Mouse (Mus musculus) adrenal gland (tissue): ENCODE measurements around the gene Trpm3.
"Not testable (repeated sequence)": the region's sequence is repeated elsewhere in the genome, so short reads cannot be mapped to it uniquely, and the experiment has no call there.

ENCODE experiments used
- intact Hi-C: fragments of 180-260 bp; cut with DNase I; formaldehyde crosslinking; loops from one replicate; pipeline ENCODE4 v1.15.1; 2025

Trpm3 gene

DNA sequence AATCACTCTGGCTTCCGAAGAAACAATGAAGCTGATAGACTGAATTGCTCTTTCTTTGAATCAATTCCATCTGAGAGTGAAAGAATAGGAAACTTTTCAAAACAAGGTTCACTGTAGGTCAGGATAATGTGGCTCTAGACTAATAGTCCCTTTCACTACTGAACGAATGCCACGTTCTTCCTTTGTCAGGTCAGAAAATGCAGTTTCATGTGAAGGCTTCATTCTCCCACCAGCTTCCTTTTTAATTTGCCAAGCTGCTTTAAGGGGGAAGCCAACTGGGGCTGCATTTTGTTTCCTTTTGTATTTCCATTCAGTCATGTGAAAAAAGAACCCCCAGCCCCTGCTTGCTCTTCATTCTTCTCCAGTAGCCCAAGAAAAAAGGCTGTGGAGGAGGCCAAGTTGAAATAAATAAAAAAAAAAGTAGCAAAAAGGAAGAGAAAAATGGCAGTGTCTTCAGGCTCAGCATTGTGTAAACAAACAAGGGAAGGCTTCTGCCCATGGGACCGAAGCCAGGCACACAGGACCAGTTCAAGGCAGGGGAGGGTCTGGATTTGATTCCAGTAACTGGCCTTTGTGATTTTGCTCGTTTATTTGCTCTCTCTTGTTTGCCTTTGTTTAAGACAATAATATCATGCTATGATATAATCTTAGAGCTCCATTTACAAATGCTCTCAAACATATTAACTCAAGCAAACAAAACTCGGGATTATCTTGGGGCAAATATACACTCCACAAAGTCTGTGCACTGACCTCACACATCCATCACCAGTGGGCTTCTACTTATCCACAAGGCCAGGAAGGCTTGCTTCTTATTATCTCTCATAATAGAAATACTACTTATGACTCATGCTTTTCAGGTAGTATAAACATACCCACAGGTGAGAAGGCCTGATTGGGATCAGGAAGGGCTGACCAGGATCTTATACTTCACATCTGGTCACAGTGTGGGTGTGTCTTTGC, 702.5 kb downstream of the Trpm3 start:
- intact Hi-C loops: no loop called here

DNA sequence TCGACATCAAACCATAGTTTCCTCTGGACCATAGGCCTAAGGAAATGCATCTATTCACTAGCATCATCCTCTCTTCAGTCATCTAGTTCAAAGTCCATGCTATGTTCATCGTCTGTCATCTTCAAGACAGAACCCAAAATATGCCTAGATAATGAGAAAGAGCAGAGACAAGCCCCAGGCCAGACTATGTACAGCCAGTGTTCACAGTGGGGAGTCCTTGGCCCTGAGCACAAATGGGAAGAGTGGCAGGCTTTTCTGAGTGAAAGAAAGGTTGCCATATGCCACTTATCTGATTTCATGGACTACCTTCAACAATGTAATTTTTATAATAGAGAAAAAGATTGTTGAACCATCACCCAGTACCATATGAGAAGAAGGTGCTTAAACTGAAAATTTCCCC, 703.9 kb downstream of the Trpm3 start:
- intact Hi-C loops: no loop called here

DNA sequence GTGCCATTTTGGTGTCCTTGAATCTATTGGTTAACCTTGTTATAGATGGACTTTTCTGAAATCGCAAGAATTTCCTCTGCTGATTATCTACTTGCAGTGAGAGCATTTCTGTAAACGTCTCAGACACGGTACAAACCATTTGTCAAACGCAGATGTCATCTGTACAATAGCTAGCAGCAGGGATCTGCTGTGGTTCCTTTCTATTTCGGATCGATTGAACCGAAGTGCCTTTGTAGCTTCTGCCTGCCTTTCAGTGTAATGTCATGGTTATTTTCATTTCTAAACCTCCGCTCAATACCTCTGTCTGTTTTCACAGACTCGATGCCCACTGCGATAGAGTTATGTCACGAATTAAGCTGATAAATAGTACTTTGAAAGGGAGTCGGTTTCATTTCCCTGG, 708.9 kb downstream of the Trpm3 start:
- intact Hi-C loops: no loop called here

DNA sequence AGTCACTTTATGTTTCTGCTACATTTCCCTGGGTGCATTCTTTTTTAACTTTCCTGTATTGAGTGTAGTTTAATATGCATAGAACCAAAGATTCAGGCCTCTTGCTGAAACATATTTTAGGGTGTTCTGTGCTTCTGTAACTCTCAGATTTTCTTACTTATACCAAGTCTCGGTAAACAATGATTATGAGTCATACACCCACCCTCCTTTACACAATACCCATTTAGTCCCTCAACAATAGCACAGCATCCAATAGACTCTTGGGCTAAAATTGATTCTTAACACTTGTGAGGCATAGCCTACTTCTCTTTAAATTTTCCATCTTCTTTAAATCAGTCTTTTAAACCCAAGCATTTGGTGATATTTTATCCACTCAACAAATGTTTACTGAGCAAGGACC, 709.4 kb downstream of the Trpm3 start:
- intact Hi-C loops: no loop called here

DNA sequence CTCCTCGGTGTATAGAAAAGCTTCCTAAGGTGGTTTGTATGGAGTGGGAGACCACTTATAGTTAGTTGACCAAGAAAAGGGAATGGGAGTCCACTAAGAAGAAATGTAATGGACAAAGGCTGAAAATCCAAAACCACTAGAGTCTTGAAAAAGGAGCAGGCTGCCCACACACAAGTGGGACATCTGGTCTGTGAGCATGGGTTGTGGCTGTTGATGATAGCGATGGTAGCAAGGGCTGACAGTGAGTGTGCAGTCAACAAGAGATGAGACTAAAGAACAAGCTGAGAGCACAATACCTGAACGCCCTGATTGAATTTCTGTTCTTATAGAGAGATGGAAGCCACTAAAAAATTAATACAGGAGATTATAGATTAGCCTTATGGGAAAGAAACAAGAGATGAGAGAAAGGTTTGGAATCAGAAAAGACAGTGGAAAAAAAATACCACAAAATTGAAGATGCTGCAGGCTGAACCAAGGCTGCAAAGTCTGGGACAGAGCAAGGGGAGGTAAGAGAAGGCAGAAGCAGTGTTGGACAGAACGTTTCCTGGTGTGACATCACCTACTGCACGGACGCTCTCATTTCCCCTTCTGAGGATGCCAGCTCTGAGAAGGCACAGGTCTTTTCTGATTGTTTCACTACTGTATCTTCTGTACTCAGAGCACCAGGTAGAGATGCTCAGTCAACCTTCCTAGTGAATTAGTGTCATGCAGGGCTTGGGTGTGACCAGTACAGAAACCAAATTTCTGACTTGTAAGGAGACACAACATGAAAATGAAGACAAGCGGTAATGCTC, 710.1 kb downstream of the Trpm3 start:
- intact Hi-C loops: no loop called here

DNA sequence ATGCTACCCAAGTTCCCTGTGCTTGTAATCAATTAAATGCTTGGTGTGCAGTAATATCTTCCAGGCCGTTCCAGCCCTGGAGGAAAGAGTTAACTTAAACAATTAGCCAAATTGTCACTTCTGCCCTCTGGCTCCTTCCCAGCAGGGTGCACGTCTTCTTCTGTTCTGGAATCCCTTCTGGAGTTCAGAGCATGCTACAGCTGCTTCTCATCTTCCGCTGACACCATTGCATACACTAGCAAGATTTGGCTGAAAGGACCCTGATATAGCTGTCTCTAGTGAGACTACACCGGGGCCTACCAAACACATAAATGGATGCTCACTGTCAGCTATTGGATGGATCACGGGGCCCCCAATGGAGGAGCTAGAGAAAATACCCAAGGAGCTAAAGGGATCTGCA, 712.6 kb downstream of the Trpm3 start:
- intact Hi-C loops: not testable (repeated sequence)

DNA sequence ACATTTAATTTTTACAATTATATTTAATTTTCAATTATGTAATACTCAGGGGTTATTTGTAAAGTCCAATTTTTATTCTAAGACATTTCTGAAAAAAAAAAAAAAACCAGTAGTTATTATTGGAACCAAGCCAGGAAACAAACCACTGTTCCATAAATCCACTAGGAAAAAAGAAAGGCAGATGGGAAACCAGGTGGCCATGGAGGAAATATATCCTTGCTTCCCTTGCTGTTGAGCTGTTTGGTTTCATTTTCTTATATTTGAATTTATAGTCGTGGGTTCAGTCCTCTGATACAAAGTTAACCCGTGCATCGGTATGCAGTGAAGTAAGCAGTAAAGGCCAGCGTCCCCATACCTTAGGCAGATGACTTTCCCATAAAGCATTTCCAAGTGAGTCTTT, 720.8 kb downstream of the Trpm3 start:
- intact Hi-C loops: no loop called here

DNA sequence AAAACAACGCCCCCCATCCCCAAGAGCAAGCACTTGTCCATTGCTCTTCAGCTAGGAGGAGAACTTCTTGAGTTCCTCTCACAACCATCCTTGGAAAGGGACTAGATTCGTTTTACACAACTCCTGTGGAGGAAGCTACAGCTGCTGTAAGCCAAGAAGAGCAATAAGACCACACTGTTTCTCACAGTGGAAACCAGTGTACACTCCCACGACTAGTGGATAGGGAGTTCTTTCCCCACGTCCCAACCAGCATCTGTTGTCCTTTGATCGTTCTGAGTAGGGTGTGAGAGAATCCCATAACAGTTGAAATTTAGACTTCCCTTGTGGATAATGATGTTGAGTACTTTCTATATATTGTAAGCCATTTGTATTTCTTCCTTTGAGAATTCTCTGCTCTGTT, 728.6 kb downstream of the Trpm3 start:
- intact Hi-C loops: no loop called here

DNA sequence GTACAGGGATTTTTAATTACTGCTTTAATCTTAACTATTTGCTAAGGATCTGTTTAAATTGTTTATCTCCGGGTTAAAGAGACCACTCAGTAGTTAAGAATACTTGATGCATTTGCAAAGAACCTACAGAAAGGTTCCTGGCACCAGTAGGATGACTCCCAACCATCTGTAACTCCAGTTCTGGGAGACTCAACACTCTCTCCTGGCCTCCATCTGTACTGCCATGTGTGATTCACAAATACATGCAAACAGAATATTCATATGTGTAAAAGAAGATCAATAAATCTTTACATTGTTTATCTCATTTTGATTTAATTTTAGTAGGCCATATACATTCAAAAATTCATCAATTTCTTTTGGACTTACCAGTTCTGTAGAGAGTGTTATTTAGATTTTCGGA, 731.0 kb downstream of the Trpm3 start:
- intact Hi-C loops: no loop called here

DNA sequence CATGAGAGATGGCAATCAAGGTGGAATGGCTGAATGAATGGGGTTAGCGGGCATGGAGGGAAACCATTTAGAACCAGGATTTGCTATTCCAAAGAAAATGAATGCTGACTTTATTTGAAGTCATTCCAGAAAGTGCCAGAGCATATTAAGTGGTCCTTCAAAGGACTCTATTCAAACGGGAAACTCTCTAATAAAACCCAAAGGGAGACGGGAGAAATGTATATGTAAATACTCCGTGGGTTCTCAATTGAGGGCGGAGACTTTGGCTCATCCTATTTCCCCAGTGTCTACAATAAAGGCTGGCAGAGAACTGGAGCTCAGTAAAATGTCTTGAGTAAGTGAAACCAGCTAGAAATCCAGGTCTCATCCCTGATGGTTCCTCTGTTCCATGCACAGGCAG, 733.6 kb downstream of the Trpm3 start:
- intact Hi-C loops: no loop called here

DNA sequence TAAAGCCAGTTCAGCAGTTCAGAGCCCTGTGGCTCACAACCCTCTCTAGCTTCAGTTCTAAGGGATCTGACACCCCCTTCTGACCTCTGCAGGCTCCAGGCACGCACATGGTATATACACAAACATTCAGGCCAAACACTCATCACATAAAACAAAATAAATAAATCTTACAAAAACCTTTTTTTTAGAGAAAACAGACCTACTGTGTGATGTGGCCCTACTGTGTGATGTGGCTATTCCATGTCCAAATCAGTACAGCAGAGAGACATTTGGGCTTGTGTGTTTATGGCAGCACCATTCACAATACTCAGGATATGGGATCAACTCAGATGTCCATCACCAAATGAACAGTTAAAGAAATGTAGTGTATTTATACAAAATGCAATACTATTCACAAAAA, 741.4 kb downstream of the Trpm3 start:
- intact Hi-C loops: loop anchor here (5.0 to 10.0 kb wide), 2 partner anchors 245 to 328 kb away; no protein-coding TSS in a partner anchor

DNA sequence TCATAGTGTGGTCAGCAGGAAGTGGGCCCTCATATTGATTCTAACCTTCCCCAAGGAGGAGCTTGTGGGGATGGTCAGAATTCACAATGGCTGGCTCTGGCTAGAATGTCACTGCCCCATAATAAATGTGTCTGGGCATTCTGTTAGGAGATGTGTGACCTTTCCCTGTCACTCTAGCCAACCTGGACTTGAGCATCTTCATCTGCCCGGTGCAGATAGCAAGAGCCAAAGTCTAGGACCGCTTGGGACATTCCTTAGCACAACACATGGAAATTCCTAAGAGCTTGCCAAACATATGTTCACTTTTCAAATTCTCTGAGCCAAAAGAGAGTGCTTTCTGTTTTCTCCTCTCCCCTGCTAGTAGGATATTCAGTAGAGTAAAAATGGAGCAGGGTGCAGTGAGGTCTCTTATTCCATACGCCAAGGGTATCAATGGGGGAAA, 743.8 kb downstream of the Trpm3 start:
- intact Hi-C loops: loop anchor here (2.0 to 10.0 kb wide), 3 partner anchors 248 to 546 kb away; no protein-coding TSS in a partner anchor

DNA sequence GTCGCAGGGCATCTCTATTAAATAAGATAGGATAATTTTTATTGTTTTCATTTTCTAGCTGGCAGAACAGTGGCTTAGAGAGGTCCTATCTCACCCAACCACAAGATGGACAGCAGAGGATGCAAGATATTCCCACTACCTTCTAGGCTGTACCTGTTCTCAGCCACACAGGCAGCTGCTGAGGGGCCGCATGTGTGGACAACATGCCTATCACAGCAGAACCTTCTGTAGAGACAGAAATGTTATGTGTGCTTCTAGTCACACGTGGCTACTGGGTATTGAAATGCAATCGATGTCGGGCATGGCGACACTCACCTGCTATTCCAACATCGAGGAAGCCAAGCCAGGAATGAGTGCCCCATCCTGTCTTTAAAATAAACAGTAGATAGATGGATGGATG, 744.3 kb downstream of the Trpm3 start:
- intact Hi-C loops: loop anchor here (2.0 to 10.0 kb wide), 3 partner anchors 248 to 546 kb away; no protein-coding TSS in a partner anchor

DNA sequence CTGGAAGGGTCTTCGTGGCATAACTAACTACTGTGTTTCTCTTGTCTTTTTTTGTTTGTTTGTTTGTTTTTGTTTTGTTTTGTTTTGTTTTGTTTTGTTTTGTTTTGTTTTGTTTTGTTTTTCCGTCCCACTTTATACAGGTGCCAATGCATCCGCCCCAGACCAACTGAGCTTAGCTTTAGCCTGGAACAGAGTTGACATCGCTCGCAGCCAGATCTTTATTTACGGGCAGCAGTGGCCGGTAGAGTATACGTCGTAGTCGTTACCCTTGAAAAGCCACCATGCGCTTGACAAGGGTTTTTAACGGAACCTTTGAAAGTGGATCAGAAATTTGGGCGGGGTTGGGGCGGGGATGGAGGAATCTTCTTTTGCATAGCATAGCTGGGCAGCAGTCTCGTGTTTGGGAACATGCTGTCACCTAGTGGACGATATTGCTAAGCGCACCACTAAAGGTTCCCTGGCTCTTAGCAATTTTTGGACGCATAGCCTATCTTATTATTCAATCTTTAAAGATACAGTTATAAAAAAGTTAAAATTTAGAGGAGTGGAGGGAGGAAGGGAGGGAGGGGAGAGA, 745.0 kb downstream of the Trpm3 start:
- intact Hi-C loops: loop anchor here (2.0 to 10.0 kb wide), 3 partner anchors 249 to 547 kb away; no protein-coding TSS in a partner anchor

DNA sequence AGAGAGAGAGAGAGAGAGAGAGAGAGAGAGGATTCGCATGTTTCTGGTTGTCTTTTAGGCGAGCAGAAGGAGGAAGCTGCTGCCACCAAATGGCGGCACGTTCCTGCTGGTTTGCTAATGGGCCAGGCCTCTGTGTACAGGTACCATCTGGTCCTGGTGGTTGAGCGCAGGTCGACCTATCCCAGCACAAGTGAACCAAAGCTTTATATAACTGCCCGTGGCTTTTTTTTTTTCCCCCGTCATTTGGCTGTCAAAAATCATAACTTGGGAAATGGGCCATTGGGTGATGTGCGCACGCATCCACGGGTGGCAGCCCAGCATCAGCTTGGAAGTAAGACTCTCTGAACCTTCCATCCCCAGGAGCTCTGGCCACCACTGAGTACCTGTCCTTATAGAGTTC, 745.5 kb downstream of the Trpm3 start:
- intact Hi-C loops: loop anchor here (5.0 to 10.0 kb wide), 2 partner anchors 250 to 332 kb away; no protein-coding TSS in a partner anchor

DNA sequence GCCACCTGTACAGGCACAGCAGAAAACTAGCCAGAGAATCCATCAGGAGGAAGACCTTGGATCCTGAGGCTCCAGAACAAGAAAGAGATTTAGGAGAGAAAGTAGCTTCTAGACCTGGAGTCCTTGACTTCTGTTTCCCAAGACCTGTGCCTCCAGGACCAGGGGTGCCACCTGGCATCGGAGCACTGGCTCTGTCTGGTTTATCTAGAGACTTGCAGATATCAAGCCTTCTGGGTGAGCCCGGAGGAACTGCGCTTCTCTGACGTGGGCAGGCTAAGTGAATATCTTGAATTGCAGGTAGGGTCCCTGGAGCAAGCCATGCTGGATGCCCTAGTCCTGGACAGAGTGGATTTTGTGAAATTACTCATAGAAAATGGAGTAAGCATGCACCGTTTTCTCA, 746.2 kb downstream of the Trpm3 start:
- intact Hi-C loops: loop anchor here (10.0 kb wide), 1 partner anchor 250 kb away; no protein-coding TSS in a partner anchor

DNA sequence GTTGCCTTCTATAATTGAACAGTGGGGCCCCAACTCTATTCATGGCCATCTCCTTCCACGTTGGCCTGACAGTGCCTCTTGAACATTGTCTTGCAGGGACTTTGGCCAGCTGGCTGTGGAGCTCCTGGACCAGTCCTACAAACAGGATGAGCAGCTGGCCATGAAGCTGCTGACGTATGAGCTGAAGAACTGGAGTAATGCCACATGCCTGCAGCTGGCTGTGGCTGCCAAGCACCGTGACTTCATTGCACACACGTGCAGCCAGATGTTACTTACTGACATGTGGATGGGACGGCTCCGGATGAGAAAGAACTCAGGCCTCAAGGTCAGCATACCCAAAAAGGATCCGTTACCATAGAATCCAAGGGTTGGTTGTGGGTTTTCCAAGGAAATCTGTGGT, 763.0 kb downstream of the Trpm3 start:
- intact Hi-C loops: no loop called here

DNA sequence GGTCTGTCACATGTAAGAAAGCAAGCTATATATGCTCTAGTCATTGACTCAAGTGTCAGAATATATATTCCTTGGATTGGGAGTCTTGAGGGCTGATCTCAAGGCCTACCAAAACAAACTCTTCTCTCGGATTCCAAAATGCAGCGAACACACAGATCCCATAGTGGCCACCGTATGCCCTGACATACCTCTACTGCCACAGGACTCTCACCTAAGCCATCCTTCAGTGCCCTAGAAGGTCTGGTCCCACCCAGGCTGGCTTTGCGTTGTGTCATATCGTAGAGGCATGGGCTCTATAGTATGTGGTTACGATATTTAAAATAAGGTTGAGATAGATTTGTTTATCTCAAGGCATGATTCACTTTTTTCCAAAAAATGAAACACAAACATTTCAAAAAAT, 763.5 kb downstream of the Trpm3 start:
- intact Hi-C loops: no loop called here

DNA sequence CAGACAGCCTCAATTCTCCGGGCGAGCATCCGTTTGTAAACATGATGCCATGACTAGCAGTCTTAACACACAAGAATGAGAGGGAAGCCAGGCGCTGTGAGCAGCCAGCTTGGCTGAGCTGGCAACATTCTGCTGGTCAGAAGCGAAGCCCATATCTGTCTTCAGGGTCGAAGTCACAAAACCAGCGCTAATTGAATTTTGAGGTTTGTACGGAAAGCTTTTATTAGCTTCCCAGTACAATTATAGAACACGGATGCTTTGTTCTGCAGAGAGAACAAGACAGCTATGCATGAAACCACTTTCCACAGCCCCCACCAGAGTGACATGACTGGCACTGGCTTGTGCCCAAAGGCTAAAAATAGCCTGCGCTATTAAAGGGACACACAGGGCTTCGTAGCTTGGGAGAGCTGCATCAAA, 766.2 kb downstream of the Trpm3 start:
- intact Hi-C loops: no loop called here

DNA sequence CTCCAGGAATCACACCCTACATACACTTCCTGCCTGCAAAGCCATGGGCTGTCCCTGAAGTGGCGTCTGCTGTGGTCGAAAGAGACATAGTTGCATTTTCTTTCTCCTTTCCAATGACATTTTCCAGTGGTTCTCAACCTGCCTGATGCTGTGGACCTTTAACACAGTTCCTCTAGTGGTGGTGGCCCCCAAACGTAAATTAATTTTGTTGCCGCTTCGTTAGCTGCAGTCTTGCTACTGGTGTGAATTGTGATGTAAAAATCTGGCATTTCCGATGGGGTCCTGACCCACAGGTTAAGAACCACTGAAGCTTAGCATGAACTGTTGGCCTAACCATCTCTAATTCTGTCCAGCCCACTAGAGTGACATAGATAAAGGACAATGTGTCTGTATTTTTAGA, 771.8 kb downstream of the Trpm3 start:
- intact Hi-C loops: loop anchor here (10.0 kb wide), 1 partner anchor 614 kb away; no protein-coding TSS in a partner anchor

DNA sequence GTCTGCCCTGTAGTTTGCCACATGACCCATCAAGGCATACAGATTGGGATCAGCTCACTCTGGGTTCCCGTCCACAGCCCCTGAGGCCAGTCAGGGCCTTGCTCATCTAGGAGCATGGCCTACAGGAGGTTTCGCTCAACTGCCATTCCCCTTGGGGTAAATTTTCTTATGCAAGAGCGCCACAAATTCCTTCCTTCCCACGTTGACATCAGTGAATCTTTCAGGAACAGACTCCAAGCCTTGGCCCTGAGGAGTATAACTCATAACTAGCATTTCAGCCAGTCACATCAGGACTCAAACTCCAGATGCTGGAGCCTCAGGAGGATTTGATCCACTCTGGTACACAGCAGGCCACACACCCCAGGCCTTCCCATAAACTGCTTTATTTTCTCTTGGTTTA, 774.1 kb downstream of the Trpm3 start:
- intact Hi-C loops: loop anchor here (2.0 to 10.0 kb wide), 2 partner anchors 312 to 612 kb away; no protein-coding TSS in a partner anchor
